Mouse (Mus musculus): ENCODE results near the gene Dact3.

The Dact3 gene

GRCm38 (mm10) chr7:16891641-16892351, 16.7 kb downstream of the Dact3 start, which contains the start of gene Gng8:
Gene Gng8, plus strand, starts transcription at chr7:16891786.
- DNase-seq (ENCODE audit: extremely low spot score, low spot score), result peak; percentile 91

- no peak for DNase-seq (ENCODE audit: extremely low spot score, low spot score)
Observed at GRCm38 (mm10) chr7:16892352-16892730, 17.2 kb downstream of the Dact3 start.

DNA sequence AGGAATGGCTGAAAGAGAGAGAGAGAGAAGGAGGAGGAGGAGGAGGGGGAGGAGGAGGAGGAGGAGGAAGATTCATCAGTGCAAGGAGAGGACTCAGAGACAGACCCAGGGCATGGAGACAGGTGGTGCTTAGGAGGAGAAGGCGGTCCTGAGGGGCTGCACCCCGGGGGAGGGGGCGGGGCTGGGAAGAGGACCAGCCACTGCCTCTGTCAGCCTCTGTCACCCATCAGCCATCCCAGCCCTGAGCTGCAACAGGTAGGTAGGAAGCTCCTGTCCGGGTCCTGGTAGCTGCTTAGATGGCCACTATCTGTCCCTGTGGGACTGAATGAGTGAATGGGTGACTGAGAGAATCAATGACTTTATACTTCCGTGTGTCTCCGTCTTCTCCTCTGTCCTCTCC, 18.5 kb downstream of the Dact3 start:
- DNase-seq (ENCODE audit: extremely low spot score, low spot score), result no peak

GRCm38 (mm10) chr7:16894279-16894678, 19.2 kb downstream of the Dact3 start:
- DNase-seq (ENCODE audit: extremely low spot score, low spot score), result no peak

- peak; percentile 86 for DNase-seq (ENCODE audit: extremely low spot score, low spot score)
Observed at GRCm38 (mm10) chr7:16895000-16895399, 19.9 kb downstream of the Dact3 start.

DNA sequence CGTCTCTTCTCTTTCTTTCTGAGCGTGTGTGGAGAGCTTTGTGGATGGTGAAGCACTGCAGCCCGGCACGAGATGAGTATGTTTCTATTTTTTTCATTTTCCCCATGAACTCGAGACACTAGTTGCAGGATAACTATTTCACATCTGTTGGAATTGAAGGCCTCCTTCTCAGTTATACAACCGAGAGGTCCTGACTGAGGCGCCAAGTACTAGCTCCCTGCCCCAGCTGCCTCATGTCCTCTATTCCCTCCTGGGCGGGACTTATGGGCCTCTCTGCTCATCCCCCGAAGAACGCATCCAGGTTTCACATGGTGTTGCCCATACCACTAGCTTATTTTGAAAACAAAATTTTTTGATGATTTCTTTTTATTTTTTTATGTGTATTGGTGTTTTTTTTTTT, 20.4 kb downstream of the Dact3 start:
- DNase-seq (ENCODE audit: extremely low spot score, low spot score), result no peak

DNA sequence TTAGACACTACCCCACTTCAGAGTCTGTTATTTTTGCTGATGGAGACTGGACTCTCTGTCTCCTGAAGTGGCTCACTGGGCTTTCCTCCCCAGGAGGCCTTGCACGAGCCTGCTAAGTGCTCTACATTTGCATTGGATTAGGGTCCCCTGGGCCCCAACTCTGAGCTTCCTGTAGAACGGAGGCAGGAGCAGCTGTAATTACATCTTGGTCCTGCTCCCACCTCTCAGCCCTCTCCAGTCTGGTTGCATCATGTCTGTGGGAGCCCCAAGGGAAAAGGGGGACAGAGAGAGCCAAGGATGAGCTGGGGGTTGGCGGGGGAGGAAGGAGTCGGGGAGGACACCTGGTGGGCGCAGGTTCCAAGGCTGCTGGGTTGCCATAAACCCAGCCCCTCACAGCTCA, 25.4 kb downstream of the Dact3 start:
- DNase-seq (ENCODE audit: extremely low spot score, low spot score), result no peak

DNA sequence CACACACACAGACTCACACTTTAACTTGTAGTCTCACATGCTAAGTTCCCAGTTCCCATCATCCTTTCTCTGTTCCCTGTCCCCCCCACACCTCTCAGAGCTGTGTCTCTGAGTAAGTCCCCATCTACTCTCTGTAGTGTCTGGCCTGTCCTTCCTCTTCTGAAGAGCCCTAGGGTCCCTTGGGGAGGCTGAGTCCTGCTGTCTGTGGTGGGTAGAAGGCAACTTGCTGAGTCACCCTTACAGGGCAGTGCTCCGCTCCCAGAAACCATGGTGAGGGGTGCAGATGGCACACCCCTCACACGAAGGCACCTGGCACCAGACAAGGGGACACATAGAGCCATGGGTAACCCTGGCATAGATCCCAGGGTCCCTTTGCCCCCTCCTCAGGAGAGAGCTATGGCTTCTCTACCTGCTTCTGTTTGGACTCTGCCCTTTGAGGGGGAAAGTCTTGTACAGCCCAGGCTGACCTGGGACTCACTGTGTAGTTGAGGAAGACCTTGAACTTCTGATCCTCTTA, 28.4 kb downstream of the Dact3 start:
- no peak for DNase-seq (ENCODE audit: extremely low spot score, low spot score)

- no peak for DNase-seq (ENCODE audit: extremely low spot score, low spot score)
Observed at GRCm38 (mm10) chr7:16904120-16904675, 29.1 kb downstream of the Dact3 start.

DNA sequence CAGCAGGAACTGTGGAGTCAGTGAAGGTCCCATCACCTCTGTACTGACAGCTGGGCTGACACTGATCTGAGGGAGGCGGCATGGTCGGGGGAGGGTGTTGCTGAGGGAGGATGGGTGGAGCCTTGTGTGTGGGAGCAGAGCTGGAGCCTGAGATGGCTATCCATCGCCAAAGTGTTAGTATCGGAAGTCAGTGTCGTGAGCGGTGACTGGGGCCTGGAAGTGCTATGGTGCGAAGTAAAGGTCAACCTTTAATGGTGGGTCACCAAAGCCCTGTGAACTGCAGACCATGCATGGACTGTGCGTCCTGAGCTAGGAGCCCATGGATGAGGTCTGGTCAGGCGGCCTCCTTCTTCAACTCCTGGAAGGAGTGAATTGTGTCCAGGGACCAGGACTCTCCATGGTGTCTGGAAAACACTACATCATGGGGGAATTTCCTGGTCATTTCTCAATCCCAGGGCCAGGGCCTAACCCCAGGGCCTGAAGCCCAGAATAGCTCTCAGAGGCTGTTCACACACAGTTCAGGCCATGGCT, 30.4 kb downstream of the Dact3 start:
- DNase-seq (ENCODE audit: extremely low spot score, low spot score), result no peak

DNA sequence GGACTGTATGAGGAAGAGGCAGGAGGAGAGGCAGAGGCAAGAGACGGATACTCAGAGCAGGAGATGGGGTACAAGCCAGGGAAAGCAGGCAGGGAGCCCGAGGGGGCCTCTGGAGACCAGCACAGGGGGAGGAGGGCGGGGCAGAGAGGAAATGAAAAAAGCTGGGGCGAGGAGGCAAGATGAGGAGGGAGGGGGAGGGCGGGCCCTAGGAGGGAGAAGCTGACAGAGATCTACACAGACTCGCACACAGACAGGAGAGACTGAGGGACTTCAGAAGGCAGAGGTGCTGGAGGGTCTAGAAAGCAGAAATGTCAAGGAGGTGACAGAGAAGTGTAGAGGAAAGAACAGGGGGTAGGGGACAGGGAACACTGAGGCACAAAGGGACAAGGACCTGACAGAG, 31.2 kb downstream of the Dact3 start, which contains the start of gene Ptgir:
Gene Ptgir, plus strand, starts transcription at position 210 of the 400 bp plus-strand sequence.
- DNase-seq (ENCODE audit: extremely low spot score, low spot score), result no peak

GRCm38 (mm10) chr7:16906889-16907559, 31.9 kb downstream of the Dact3 start:
- DNase-seq (ENCODE audit: extremely low spot score, low spot score), result no peak

DNA sequence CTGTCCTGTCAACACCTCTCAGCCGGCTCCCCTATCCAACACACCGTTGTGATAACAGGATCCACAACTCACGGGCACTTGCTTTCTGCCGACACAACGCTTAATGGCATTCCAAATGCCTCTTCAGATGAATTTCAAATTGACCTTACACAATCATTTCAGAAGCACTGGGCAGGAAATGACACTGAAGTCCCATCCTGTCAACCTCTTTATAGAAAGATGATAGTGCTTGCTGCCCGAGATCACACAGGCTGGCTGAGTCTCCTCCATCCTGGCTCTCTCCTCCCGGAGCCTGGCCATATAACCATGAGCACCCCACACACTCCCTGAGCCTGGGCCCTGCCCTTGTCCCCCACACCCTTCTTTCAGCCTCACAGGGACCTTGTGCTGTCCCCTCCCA, 32.7 kb downstream of the Dact3 start:
- no peak for DNase-seq (ENCODE audit: extremely low spot score, low spot score)

DNA sequence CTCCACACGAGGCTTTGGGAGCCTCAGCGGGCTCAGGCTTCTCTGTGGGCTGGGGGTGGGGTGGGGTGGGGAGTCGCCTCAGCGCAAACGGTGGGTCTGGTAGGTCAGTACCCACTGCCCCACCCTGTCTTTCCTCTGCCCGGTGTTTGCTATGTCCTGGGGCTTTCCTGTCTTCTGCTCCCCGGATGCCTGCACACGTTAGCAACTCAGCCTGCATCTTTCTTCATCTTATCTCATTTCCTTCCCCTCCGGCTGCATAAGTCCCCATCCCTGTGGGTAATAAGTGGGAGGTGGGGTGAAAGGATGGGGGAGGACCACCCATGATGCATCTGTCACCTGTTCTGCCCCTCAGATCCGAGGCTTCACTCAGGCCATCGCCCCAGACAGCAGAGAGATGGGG, 33.2 kb downstream of the Dact3 start:
- no peak for DNase-seq (ENCODE audit: extremely low spot score, low spot score)

DNA sequence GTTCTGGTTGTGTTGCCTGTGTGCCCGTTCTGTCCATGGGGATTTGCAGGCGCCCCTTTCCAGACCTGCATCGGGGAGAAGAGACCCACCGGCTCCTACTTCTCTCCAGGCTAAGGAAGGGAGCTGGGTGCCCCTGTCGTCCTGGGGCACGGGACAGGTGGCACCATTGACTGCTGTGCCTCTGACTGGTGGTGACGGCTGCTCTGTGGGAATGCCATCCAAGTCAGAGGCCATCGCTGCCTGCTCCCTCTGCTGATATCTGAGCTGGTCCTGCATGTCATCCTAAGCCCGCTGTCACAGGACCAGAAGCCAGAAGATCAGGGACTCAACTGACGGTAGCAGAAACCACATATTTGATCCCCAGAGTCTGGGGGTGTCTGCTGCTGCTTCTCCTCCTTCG, 33.7 kb downstream of the Dact3 start:
- no peak for DNase-seq (ENCODE audit: extremely low spot score, low spot score)

DNA sequence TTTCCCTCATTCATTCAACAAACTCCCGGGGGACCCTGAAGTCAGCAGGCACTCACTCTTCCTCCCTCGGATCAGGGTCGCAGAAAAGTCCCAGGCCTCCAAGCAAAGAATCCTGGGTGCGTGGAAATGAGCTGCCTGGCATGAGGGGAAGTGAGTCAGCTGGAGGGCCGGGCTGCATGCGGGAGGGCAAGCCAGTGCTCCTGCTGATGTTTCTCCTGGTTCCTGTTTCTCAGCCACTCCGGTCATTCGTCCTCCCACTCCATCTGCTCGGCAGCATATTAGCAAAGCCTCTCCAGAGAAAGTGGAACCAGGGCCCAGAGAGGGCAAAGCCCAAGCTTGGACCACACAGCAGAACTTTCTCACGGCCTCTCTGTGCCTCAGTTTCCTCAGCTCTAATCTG, 34.8 kb downstream of the Dact3 start:
- no peak for DNase-seq (ENCODE audit: extremely low spot score, low spot score)

DNA sequence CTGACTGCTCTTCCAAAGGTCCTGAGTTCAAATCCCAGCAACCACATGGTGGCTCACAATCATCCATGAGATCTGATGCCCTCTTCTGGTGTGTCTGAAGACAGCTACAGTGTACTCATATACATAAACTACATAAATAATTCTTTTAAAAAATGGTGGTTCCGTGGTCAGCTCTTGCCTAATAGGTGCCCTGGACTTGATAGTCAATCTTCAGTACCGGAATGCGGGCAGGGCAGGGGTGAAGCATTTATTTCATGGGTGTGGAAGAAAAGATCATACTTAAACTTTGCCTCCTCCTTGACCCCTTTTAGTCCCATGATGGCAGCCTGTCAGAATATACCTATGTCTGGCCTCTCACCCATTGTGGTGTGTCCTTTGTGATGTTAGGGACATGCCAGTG, 36.8 kb downstream of the Dact3 start:
- DNase-seq (ENCODE audit: extremely low spot score, low spot score), result no peak

GRCm38 (mm10) chr7:16912360-16912759, 37.2 kb downstream of the Dact3 start:
- no peak for DNase-seq (ENCODE audit: extremely low spot score, low spot score)

GRCm38 (mm10) chr7:16913806-16914452, 38.8 kb downstream of the Dact3 start:
- peak; percentile 81 for DNase-seq (ENCODE audit: extremely low spot score, low spot score)

DNA sequence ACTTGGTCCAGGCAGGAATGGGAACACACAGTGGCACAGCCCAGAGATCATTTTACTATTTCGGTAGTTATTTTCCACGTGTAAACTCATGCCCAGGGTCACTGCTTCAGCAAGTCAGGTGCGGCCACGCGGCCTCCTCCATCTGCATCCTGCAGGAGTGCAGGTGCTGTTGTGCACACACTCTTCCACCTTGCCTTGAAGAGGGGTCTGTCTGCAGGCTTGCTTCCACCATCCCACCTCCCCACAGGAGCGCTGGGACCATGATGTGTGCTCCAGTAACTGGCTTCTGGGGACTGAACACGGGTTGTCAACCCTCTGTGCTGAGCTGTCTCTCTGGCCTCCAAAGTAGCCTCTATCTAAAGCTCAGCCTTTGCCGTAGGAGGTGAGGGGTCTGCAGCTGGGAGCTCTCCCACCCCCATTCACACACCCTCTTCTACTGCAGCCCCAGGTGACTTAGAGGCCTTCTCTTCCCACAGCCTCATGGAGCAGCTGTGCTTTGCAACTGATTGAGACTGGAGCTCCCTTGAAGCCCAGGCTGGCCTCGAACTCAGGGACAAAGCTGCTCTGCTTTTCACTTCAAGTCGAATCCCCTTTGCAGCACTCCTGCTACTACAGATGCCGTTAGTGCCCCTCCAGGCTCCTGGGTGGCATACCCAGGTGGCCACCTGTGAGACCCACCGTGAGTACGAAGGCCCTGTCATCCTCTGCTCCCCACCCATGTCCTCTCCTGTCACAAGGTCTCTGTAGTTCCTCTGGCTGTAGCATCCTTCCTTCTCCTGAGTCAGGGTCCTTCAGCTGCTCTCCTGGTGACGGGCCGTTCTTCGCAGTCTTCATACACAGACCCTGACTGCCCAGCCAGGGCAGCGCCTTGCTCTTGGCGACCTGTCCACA, 39.6 kb downstream of the Dact3 start:
- DNase-seq (ENCODE audit: extremely low spot score, low spot score), result no peak

All from neural tube, embryonic 10.5 days (tissue).